ENCODE assay signal across 16 mouse cellular contexts in the genomic region with DNA sequence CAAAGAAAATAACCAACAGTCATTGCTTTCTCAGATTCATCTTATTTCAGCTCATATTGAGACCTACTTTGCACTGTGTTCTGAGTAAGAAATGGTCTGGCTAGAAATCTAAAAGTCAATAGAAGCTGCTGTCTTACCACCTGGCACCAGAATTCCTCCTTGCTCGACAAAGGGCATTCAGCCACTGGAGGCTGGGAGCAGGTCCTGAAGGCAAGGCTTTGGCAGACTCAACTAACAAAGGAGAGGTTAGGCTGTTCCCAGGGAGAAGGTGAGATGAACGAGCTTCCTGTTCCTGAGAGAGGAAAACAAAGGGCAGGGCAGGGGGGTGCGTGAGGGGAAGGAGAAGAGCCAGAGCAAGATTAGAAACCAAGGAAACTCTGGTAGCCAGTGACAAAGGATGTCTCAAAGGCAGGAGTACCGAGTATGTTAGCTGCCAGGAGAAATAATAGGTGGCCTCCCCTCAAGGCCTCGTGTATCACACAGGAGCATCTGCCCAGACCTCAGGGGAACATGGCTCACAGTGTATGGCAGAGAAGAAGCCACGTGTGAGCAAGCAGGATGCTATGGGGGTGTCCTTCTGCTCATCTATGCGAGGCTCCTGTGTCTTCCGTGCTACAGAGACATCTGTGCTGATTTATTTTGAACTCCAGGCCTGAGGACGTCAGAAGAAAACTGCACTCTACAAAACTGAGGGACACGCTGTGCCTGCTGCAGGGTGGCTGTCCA.
DNase-seq lines count a peak whose midpoint lies in the region; ATAC-seq and TF ChIP-seq lines count a peak whose summit lies in the region.
"Had no signal": no experiment of that assay in that cellular context is flagged by ENCODE, and none has a peak within 500 bp of the region (broad histone marks: within the 10 kb centered on the region; RNA-seq: fewer than 3 reads in every experiment).

No protein-coding gene starts in this region.

- H3K27ac ChIP-seq in heart, adult 2 months, result no peak overlapping the region
- no peak overlapping the region for H3K27ac ChIP-seq in midbrain, embryonic 11.5 days (ENCODE audit: low read depth, low read length)
- no peak overlapping the region for H3K27ac ChIP-seq in midbrain, embryonic 16.5 days (ENCODE audit: low read length)
- H3K27ac ChIP-seq in liver, embryonic 15.5 days (replicated peaks), result 0 out of 2 replicates have a peak overlapping the region, but pooled peaks have one; percentile 19
- H3K27ac ChIP-seq: hindbrain, embryonic 14.5 days; midbrain, embryonic 12.5 days had no signal

- intact Hi-C loops in heart, adult 2 months (cut with DNase I), result no loop called here

- H3K27me3 ChIP-seq in heart, adult 2 months (ENCODE audit: control insufficient read depth, insufficient read depth, low read length), result no peaks in the 10 kb centered on the region
- no peaks in the 10 kb centered on the region for H3K27me3 ChIP-seq in midbrain, embryonic 11.5 days (ENCODE audit: control insufficient read depth, insufficient read depth, low read length)
- no peaks in the 10 kb centered on the region for H3K27me3 ChIP-seq in midbrain, embryonic 16.5 days (ENCODE audit: control insufficient read depth, insufficient read depth, low read depth, low read length)
- no peaks in the 10 kb centered on the region for H3K27me3 ChIP-seq in liver, embryonic 15.5 days
- H3K27me3 ChIP-seq: midbrain, embryonic 12.5 days had no signal

- H3K36me3 ChIP-seq in heart, adult 2 months (ENCODE audit: control insufficient read depth, insufficient read depth, low read length), result no peaks in the 10 kb centered on the region
- H3K36me3 ChIP-seq in midbrain, embryonic 11.5 days (ENCODE audit: control insufficient read depth, insufficient read depth, low read length), result no peaks in the 10 kb centered on the region
- H3K36me3 ChIP-seq in midbrain, embryonic 16.5 days (ENCODE audit: control insufficient read depth, insufficient read depth, low read length), result no peaks in the 10 kb centered on the region
- no peaks in the 10 kb centered on the region for H3K36me3 ChIP-seq in liver, embryonic 15.5 days (replicated peaks)
- H3K36me3 ChIP-seq: midbrain, embryonic 12.5 days had no signal

- no peak overlapping the region for H3K4me3 ChIP-seq in heart, adult 2 months
- no peak overlapping the region for H3K4me3 ChIP-seq in midbrain, embryonic 11.5 days (ENCODE audit: low read depth, low read length)
- no peak overlapping the region for H3K4me3 ChIP-seq in midbrain, embryonic 16.5 days (ENCODE audit: low read depth, low read length)
- H3K4me3 ChIP-seq in liver, embryonic 15.5 days (replicated peaks), result no peak overlapping the region
- H3K4me3 ChIP-seq: erythroblast, embryonic 14.5 days; midbrain, embryonic 12.5 days had no signal

- H3K9ac ChIP-seq in heart, adult 2 months (ENCODE audit: low read depth, low read length), result no peak overlapping the region
- no peak overlapping the region for H3K9ac ChIP-seq in midbrain, embryonic 11.5 days (ENCODE audit: low read length)
- H3K9ac ChIP-seq in midbrain, embryonic 16.5 days (ENCODE audit: low read depth, low read length), result no peak overlapping the region
- H3K9ac ChIP-seq in liver, embryonic 15.5 days, result no peak overlapping the region
- H3K9ac ChIP-seq: hindbrain, embryonic 14.5 days; midbrain, embryonic 12.5 days had no signal

- no peak for TF ChIP-seq POLR2A in heart, adult 2 months (IDR thresholded peaks at IDR 0.05; ENCODE audit: insufficient read depth, low read depth, low read length)

- no peak for TF ChIP-seq EP300 in heart, adult 2 months (IDR thresholded peaks at IDR 0.05; ENCODE audit: insufficient read depth, low read depth, low read length)

- no peak overlapping the region for H3K4me2 ChIP-seq in midbrain, embryonic 11.5 days
- no peak overlapping the region for H3K4me2 ChIP-seq in midbrain, embryonic 16.5 days (ENCODE audit: low read length)
- no peak overlapping the region for H3K4me2 ChIP-seq in liver, embryonic 15.5 days
- H3K4me2 ChIP-seq: hindbrain, embryonic 14.5 days; midbrain, embryonic 12.5 days had no signal

- H3K9me3 ChIP-seq in midbrain, embryonic 11.5 days (ENCODE audit: control insufficient read depth, low read length), result no peaks in the 10 kb centered on the region
- no peaks in the 10 kb centered on the region for H3K9me3 ChIP-seq in midbrain, embryonic 16.5 days (replicated peaks; ENCODE audit: control insufficient read depth, low read length, poor library complexity, severe bottlenecking)
- no peaks in the 10 kb centered on the region for H3K9me3 ChIP-seq in liver, embryonic 15.5 days (replicated peaks)
- H3K9me3 ChIP-seq: midbrain, embryonic 12.5 days had no signal

- no peak for TF ChIP-seq CTCF in heart, adult 2 months (IDR thresholded peaks at IDR 0.05)

- no peak for ATAC-seq in midbrain, embryonic 11.5 days (ENCODE audit: low FRiP score)
- no peak for ATAC-seq in midbrain, embryonic 16.5 days
- 0 out of 2 replicates have a peak, but pooled peaks have one; percentile 29 for ATAC-seq in liver, embryonic 15.5 days (ENCODE audit: insufficient read depth)
- ATAC-seq: lung, postnatal 0 days had no signal

- DNase-seq in heart, adult 11 months, result peak; percentile 78
- DNase-seq in heart, adult 2 months, result no peak
- peak; percentile 80 for DNase-seq in midbrain, embryonic 11.5 days (ENCODE audit: low spot score, missing footprints)
- DNase-seq in telencephalon, adult 2 months (ENCODE audit: low read depth, low spot score), result peak; percentile 34
- DNase-seq in yolk sac, embryonic 10.5 days (ENCODE audit: low spot score), result no peak
- DNase-seq: adrenal gland, postnatal 36 days; gastrocnemius, postnatal 10 days; kidney, adult 2 months; kidney, postnatal 14 days; right cerebral cortex, adult 18-20 months had no signal

- H3K4me1 ChIP-seq in heart, adult 2 months (ENCODE audit: control insufficient read depth, insufficient read depth, low read length), result peaks cover 1% of the 10 kb centered on the region; the same call in 1 of the 2 replicates
- H3K4me1 ChIP-seq in midbrain, embryonic 11.5 days (ENCODE audit: control insufficient read depth, insufficient read depth, low read length), result no peaks in the 10 kb centered on the region
- peaks cover 5% of the 10 kb centered on the region; the same call in 1 of the 2 replicates for H3K4me1 ChIP-seq in midbrain, embryonic 16.5 days (ENCODE audit: control insufficient read depth, insufficient read depth, low read length)
- peaks cover 42% of the 10 kb centered on the region for H3K4me1 ChIP-seq in liver, embryonic 15.5 days (replicated peaks)

- 48% methylated on average over 10 of the region's 10 CpGs for WGBS in heart, adult 2 months
- WGBS in midbrain, embryonic 11.5 days, result 53% methylated on average over 10 of the region's 10 CpGs
- WGBS in midbrain, embryonic 16.5 days, result 48% methylated on average over 10 of the region's 10 CpGs
- 38% methylated on average over 10 of the region's 10 CpGs for WGBS in liver, embryonic 15.5 days (ENCODE audit: insufficient replicate concordance)

- H3K79me2 ChIP-seq in heart, adult 2 months (replicated peaks; ENCODE audit: control insufficient read depth, insufficient read depth, low read length), result no peaks in the 10 kb centered on the region

Comparison
In these comparisons a context has a peak if more than half of its experiments do, and no peak if none do; other contexts are left out.
1. DNase-seq: peak in heart, adult 11 months (single experiment), midbrain, embryonic 11.5 days (single experiment) and telencephalon, adult 2 months (single experiment); none in heart, adult 2 months (0 of 2) and yolk sac, embryonic 10.5 days (single experiment).